ENCODE assay signal across 9 mouse cellular contexts in the genomic region with DNA sequence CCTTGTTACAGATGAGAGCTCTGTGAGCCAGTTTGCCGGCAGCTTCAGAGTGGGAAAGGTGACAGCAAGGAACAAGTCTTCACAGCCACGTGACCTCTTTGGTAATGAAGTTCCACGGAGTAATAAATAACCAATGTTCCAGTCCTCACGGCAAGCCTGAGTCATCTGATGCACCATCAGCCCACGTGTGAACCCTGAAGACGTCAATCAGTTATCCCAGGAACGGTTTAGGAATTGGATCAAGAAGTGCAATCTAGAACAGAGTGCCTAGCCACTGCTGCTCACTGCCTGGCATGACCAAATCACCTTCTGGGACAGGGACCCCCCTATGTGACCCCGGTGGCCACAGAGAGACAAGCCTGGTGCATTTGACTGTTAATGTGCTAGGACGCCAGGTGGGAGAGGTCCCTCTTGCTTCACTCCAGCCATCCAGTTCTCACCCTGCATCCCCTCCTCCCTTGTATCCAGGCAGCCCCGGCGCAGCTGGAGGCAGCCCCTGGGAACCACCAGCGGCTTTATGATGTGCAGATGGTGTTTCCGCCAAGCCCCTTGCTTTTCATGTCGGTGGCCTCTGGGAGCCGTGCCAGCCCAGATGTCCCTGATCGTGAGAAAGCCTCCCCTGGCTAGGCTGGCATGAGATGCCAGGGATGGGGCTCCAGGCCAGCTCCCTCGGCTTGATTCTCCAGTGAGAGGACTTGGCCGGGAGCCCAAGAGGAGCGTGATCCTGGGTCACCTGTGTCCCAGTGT. TPM values are rescaled to one million over a fixed set of nuclear protein-coding genes. Genes with fewer than 3 reads are reported as not detected.
DNase-seq lines count a peak whose midpoint lies in the region; ATAC-seq and TF ChIP-seq lines count a peak whose summit lies in the region.
"Had no signal": no experiment of that assay in that cellular context is flagged by ENCODE, and none has a peak within 500 bp of the region (broad histone marks: within the 10 kb centered on the region; RNA-seq: fewer than 3 reads in every experiment).

No protein-coding gene starts in this region.

- peak; percentile 12 to 17 for DNase-seq in heart, postnatal 14 days
- DNase-seq in heart, postnatal 36 days, result no peak
- peak; percentile 81 for DNase-seq in adrenal gland, postnatal 14 days
- DNase-seq in kidney, postnatal 10 days, result peak; percentile 53
- DNase-seq in c-Kit-positive CD71-positive TER-119-positive erythroid progenitor cells, embryonic 14.5 days (ENCODE audit: low spot score), result no peak

- 28% methylated on average over 19 of the region's 19 CpGs for WGBS in embryonic facial prominence, embryonic 15.5 days
- WGBS in liver, embryonic 12.5 days (ENCODE audit: insufficient replicate concordance), result 66% methylated on average over 19 of the region's 19 CpGs

- no peak for TF ChIP-seq POLR2A in myocyte (IDR thresholded peaks at IDR 0.05; ENCODE audit: insufficient read length, low read depth)

- peaks cover 31% of the 10 kb centered on the region for H3K4me1 ChIP-seq in embryonic facial prominence, embryonic 15.5 days
- peaks cover 5% of the 10 kb centered on the region; the same call in 1 of the 2 replicates for H3K4me1 ChIP-seq in liver, embryonic 12.5 days

- intact Hi-C loops in heart, postnatal 14 days (cut with DNase I), result no loop called here
- intact Hi-C loops in heart, postnatal 36 days (cut with DNase I), result no loop called here

- H3K79me2 ChIP-seq in myocyte (ENCODE audit: control insufficient read depth, insufficient read depth), result no peaks in the 10 kb centered on the region

- no peak overlapping the region for H3ac ChIP-seq in myocyte (ENCODE audit: control insufficient read depth, insufficient read length)

- ATAC-seq in embryonic facial prominence, embryonic 15.5 days (ENCODE audit: insufficient number of reproducible peaks, low FRiP score, low TSS enrichment, low read depth), result peak; percentile 81
- no peak for ATAC-seq in liver, embryonic 12.5 days

- no peaks in the 10 kb centered on the region for H3K9me3 ChIP-seq in embryonic facial prominence, embryonic 15.5 days (replicated peaks)
- no peaks in the 10 kb centered on the region for H3K9me3 ChIP-seq in liver, embryonic 12.5 days (replicated peaks)
- H3K9me3 ChIP-seq: G1E had no signal

- H3K36me3 ChIP-seq in embryonic facial prominence, embryonic 15.5 days, result no peaks in the 10 kb centered on the region
- no peaks in the 10 kb centered on the region for H3K36me3 ChIP-seq in myocyte (ENCODE audit: control insufficient read depth, insufficient read depth)
- no peaks in the 10 kb centered on the region for H3K36me3 ChIP-seq in liver, embryonic 12.5 days
- H3K36me3 ChIP-seq: G1E had no signal

- H3K4me3 ChIP-seq in embryonic facial prominence, embryonic 15.5 days (replicated peaks), result no peak overlapping the region
- H3K4me3 ChIP-seq in myocyte, result no peak overlapping the region
- H3K4me3 ChIP-seq in liver, embryonic 12.5 days, result no peak overlapping the region

- H3K27ac ChIP-seq in embryonic facial prominence, embryonic 15.5 days (replicated peaks), result peak overlapping the region; percentile 65
- no peak overlapping the region for H3K27ac ChIP-seq in liver, embryonic 12.5 days

- H3K9ac ChIP-seq in embryonic facial prominence, embryonic 15.5 days, result no peak overlapping the region
- H3K9ac ChIP-seq in liver, embryonic 12.5 days, result no peak overlapping the region

- no peaks in the 10 kb centered on the region for H3K27me3 ChIP-seq in embryonic facial prominence, embryonic 15.5 days
- H3K27me3 ChIP-seq in myocyte (ENCODE audit: control insufficient read depth, insufficient read depth, insufficient read length), result peaks cover 32% of the 10 kb centered on the region
- H3K27me3 ChIP-seq in liver, embryonic 12.5 days (replicated peaks), result peaks cover 47% of the 10 kb centered on the region

- 0 out of 2 replicates have a peak overlapping the region, but pooled peaks have one; percentile 17 for H3K4me2 ChIP-seq in embryonic facial prominence, embryonic 15.5 days (replicated peaks)
- no peak overlapping the region for H3K4me2 ChIP-seq in myocyte (ENCODE audit: low read depth)
- H3K4me2 ChIP-seq in liver, embryonic 12.5 days, result no peak overlapping the region

TF ChIP-seq in myocyte, 11 proteins besides CTCF, POLR2A, EP300 and RAD21:
- TF ChIP-seq E2F4 (IDR thresholded peaks at IDR 0.05; ENCODE audit: insufficient read depth), result no peak
- no peak for TF ChIP-seq SRF (IDR thresholded peaks at IDR 0.05; ENCODE audit: control insufficient read depth, insufficient read length, low read depth)
- TF ChIP-seq MYOG (IDR thresholded peaks at IDR 0.05; ENCODE audit: control insufficient read depth in 1 of 3, insufficient read depth in 1 of 3, insufficient read length in 2 of 3, low read depth in 2 of 3), result no peak
- TF ChIP-seq REST (IDR thresholded peaks at IDR 0.05; ENCODE audit: insufficient read depth, insufficient read length), result no peak
- TF ChIP-seq USF1 (IDR thresholded peaks at IDR 0.05; ENCODE audit: low read depth), result peak; percentile 14
- no peak for TF ChIP-seq TCF12 (IDR thresholded peaks at IDR 0.05; ENCODE audit: insufficient read depth, poor library complexity, severe bottlenecking)
TF ChIP-seq in myocyte: peak in this region for 1.

RNA-seq across cellular contexts. Expression of a gene that starts 15.0 kb away (rescaled TPM):
- total RNA-seq in heart, postnatal 14 days (2021), result 10 to 100 TPM; 70.1 to 70.2 TPM
- 10 to 100 TPM; 70.9 to 83.8 TPM for total RNA-seq in heart, postnatal 36 days (2021)
- 96.5 and 103 TPM in 2 replicates for total RNA-seq in adrenal gland, postnatal 14 days (2021)
- polyA plus RNA-seq in embryonic facial prominence, embryonic 15.5 days (2015; fragmentation: Nextera tagmentation; extraction: Ambion mirVana), result 70.3 and 72.8 TPM in 2 replicates
- polyA plus RNA-seq in myocyte (2012; fragmentation: generic; extraction: Trizol), result 52.7 TPM
- polyA plus RNA-seq in liver, embryonic 12.5 days (2016; fragmentation: Nextera tagmentation; extraction: Ambion mirVana), result 61.3 and 64.7 TPM in 2 replicates

Comparison
In these comparisons a context has a peak if more than half of its experiments do, and no peak if none do; other contexts are left out.
1. DNase-seq: peak in heart, postnatal 14 days (2 of 2), adrenal gland, postnatal 14 days (single experiment) and kidney, postnatal 10 days (single experiment); none in heart, postnatal 36 days (0 of 2) and c-Kit-positive CD71-positive TER-119-positive erythroid progenitor cells, embryonic 14.5 days (single experiment).